Mouse (Mus musculus) lung, embryonic 15.5 days (tissue): ENCODE measurements around the gene Tspan5. TPM values are rescaled to one million over a fixed set of nuclear protein-coding genes. Genes with fewer than 3 reads are reported as not detected.

ENCODE experiments used
- ATAC-seq: fragments of 200-750 bp; cut with Nextera tagmentation; 2 replicates; pipeline ENCODE4 v1.8.0; 2017; ENCODE audit warnings: moderate number of reproducible peaks, borderline replicate concordance; ENCODE audit not compliant: low FRiP score, low TSS enrichment; ENCODE audit errors: extremely low read depth
- H3K27ac ChIP-seq: fragments of 300-500 bp; sonication (generic); 2 replicates; pipeline ENCODE4 v1.5.1; 2015; ENCODE audit warnings: moderate library complexity, mild to moderate bottlenecking, inconsistent platforms
- H3K27me3 ChIP-seq: fragments of 300-500 bp; sonication (generic); 2 replicates; pipeline ENCODE4 v1.6.1; 2015; ENCODE audit warnings: inconsistent platforms
- H3K36me3 ChIP-seq: fragments of 300-500 bp; sonication (generic); 2 replicates; pipeline ENCODE4 v1.6.1; 2015; ENCODE audit warnings: inconsistent platforms
- H3K4me1 ChIP-seq: fragments of 300-500 bp; sonication (generic); 2 replicates; pipeline ENCODE4 v1.6.1; 2015; ENCODE audit warnings: inconsistent platforms
- H3K4me2 ChIP-seq: fragments of 300-500 bp; sonication (generic); 2 replicates; pipeline ENCODE4 v1.6.1; 2015; ENCODE audit warnings: inconsistent platforms, mild to moderate bottlenecking, moderate library complexity
- H3K4me3 ChIP-seq: fragments of 300-500 bp; sonication (generic); 2 replicates; pipeline ENCODE4 v1.5.1; 2015; ENCODE audit warnings: mild to moderate bottlenecking, inconsistent platforms
- H3K9ac ChIP-seq: fragments of 300-500 bp; sonication (generic); 2 replicates; pipeline ENCODE4 v1.6.1; 2015; ENCODE audit warnings: inconsistent platforms
- H3K9me3 ChIP-seq: fragments of 300-500 bp; sonication (generic); 2 replicates; pipeline ENCODE4 v1.6.1; 2016; ENCODE audit warnings: inconsistent platforms
- WGBS: fragments of 180-500 bp; shearing (Covaris S2); methylation state at CpG from one replicate; pipeline ENCODE4 v1.1.7; 2015; 5-methylcytosine and 5-hydroxymethylcytosine counted together
- polyA plus RNA-seq: library from polyadenylated mRNA; unstranded; fragments of >200 nt; fragmentation: Nextera tagmentation; extraction: Ambion mirVana; gene quantifications from 2 replicates; pipeline ENCODE4 v1.2.1, GENCODE M21; 2015

Tspan5 gene
- polyA plus RNA-seq, 1 experiment from 2014 or later: 30.3 TPM

- Histone ChIP-seq H3K9me3 (no peaks in the 10 kb centered on the region), H3K4me3 (no peak overlapping the region), H3K36me3 (no peaks in the 10 kb centered on the region), H3K27ac (peak overlapping the region; percentile 91), H3K4me1 (peaks cover 23% of the 10 kb centered on the region), H3K9ac (no peak overlapping the region), H3K4me2 (peak overlapping the region; percentile 39; the same call in 1 of the 2 replicates), H3K27me3 (no peaks in the 10 kb centered on the region)
- 63% methylated on average over 10 of the region's 10 CpGs for WGBS
- peak; percentile 8; the same call in 1 of the 2 replicates for ATAC-seq
Measured at GRCm38 (mm10) chr3:138876418-138876817, 134.4 kb downstream of the Tspan5 start.

DNA sequence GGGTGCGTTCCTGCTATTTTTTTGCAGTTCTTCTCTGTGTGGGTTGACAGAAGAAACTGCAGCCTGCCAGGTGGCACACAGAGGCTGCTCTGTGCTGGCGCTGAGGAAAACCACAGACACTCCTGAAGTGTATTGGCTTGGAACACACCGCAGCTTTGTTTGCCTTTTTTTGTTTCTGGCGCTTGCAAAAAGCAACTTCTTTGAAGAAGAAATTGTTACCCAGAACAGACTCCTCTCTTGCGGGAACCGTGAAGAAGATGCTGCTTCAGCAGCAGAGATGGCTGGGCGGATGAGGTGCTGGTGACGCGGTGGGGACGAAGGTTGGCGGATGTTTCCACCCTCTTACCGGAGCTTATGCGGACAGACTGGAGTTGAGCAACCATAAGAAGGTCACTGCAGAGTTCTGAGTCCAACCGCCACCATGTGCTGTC lies 135.0 kb downstream of the Tspan5 start:
- Histone ChIP-seq H3K9me3 (no peaks in the 10 kb centered on the region), H3K4me2 (peak overlapping the region; percentile 39), H3K9ac (no peak overlapping the region), H3K4me3 (no peak overlapping the region), H3K4me1 (peaks cover 23% of the 10 kb centered on the region), H3K27me3 (no peaks in the 10 kb centered on the region), H3K36me3 (no peaks in the 10 kb centered on the region), H3K27ac (peak overlapping the region; percentile 91)
- 44% methylated on average over 14 of the region's 14 CpGs for WGBS
- ATAC-seq: peak; percentile 89

DNA sequence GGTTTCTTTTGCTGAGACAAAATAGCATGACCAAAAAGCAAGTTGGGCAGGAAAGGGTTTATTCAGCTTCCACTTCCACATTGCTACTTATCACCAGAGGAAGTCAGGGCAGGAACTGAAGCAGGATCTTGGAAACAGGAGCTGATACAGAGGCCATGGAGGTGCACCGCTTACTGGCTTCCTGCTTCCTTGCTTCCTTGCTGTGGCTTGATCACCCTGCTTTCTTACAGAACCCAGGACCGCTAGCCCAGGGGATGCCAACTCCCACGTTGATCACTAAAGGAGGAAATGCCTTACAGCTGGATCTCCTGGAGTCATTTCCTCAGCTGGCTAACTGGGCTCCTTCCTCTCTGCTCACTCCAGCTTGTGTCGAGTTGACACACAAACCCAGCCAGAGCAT lies 135.7 kb downstream of the Tspan5 start:
- no peak overlapping the region for H3K4me3 ChIP-seq
- no peak overlapping the region for H3K4me2 ChIP-seq
- H3K36me3 ChIP-seq: no peaks in the 10 kb centered on the region
- H3K27me3 ChIP-seq: no peaks in the 10 kb centered on the region
- H3K27ac ChIP-seq: peak overlapping the region; percentile 91
- no peak overlapping the region for H3K9ac ChIP-seq
- H3K4me1 ChIP-seq: peaks cover 23% of the 10 kb centered on the region
- 52% methylated on average over 4 of the region's 4 CpGs for WGBS
- no peak for ATAC-seq
- no peaks in the 10 kb centered on the region for H3K9me3 ChIP-seq

DNA sequence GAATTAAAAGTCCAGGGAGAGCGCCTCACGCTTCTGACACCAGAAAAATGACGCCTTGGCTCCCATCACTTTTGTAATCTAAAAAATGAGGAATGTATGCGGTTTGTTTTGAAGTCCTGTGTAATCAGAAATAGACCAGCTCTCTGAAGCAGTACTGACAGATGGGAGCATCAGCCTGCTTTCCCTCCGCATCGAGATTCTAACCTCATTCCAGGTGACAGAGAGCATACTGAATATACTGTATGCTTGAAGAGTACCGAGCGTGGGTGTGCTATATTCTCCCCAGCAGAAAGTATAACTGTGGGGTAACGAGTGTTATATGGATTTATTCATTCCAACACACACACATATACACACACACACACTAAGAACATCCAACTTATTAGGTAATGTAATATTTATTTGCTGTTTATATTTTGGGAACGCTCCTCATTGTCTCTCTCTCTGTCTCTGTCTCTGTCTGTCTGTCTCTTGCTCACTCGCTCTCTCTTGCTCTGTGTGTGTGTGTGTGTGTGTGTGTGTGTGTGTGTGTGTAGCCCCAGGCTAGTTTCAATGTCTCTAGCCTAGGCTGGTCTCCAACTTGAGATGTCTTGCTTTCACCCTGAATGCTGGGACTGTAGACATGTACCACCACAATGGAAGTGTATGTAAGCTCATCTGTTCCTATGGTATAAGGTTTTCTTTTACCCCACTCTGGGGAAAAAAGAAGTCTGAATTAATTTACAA lies 139.2 kb downstream of the Tspan5 start:
- 68% methylated on average over 11 of the region's 11 CpGs for WGBS
- no peak overlapping the region for H3K4me3 ChIP-seq
- H3K9me3 ChIP-seq: no peaks in the 10 kb centered on the region
- no peak for ATAC-seq
- H3K36me3 ChIP-seq: no peaks in the 10 kb centered on the region
- H3K27me3 ChIP-seq: no peaks in the 10 kb centered on the region
- no peak overlapping the region for H3K4me2 ChIP-seq
- H3K4me1 ChIP-seq: peaks cover 17% of the 10 kb centered on the region
- no peak overlapping the region for H3K27ac ChIP-seq
- no peak overlapping the region for H3K9ac ChIP-seq

- Histone ChIP-seq H3K9me3 (no peaks in the 10 kb centered on the region), H3K27me3 (no peaks in the 10 kb centered on the region), H3K4me3 (no peak overlapping the region), H3K4me1 (peaks cover 10% of the 10 kb centered on the region), H3K9ac (no peak overlapping the region), H3K36me3 (no peaks in the 10 kb centered on the region), H3K27ac (no peak overlapping the region), H3K4me2 (no peak overlapping the region)
- 57% methylated on average over 6 of the region's 6 CpGs for WGBS
- ATAC-seq: no peak
Measured at GRCm38 (mm10) chr3:138881725-138882347, 139.8 kb downstream of the Tspan5 start.

DNA sequence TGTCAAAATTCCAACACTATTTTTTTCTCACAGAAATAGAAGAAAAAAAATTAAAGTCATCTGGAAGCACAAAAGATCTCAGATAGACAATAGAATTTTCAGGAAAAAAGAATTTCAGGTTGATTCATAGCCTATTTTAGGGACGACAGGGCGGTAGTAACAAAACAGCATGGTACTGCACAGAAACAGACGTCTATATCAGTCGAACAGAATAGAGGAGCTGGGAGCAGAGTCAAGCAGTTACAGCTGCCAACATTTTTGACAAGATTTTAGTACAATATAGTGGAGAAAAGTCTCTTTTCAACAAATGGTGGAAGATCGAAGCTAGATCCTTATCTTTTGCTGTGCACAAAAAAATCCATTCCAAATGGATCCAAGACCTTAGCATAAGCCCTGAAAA lies 144.1 kb downstream of the Tspan5 start:
- Histone ChIP-seq H3K4me2 (no peak overlapping the region), H3K36me3 (no peaks in the 10 kb centered on the region), H3K4me1 (peaks cover 10% of the 10 kb centered on the region; the same call in 1 of the 2 replicates), H3K4me3 (no peak overlapping the region), H3K9ac (no peak overlapping the region), H3K9me3 (no peaks in the 10 kb centered on the region), H3K27me3 (no peaks in the 10 kb centered on the region), H3K27ac (no peak overlapping the region)
- ATAC-seq: no peak
- 81% methylated on average over 5 of the region's 5 CpGs for WGBS

DNA sequence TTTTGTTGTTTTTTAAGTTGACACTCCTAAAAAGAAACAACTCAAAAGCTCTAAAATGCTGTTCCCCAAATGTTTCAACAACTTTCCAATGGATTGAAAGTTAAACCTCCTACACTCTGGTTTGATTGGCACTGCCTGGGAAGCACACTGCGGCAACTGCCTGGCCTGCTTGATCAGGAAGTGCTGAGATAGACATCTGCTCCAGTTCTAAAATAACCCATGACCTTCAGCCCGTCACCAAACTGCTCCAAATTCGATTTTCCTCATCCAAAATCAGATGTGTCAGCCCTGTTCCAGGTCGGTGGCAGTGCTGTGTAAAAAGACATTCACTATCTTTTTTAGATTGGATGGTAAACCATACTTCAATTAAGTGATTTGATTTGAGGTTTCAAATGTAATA lies 147.2 kb downstream of the Tspan5 start:
- no peak for ATAC-seq
- no peak overlapping the region for H3K4me3 ChIP-seq
- H3K4me2 ChIP-seq: no peak overlapping the region
- 54% methylated on average over 4 of the region's 4 CpGs for WGBS
- H3K9ac ChIP-seq: no peak overlapping the region
- H3K9me3 ChIP-seq: no peaks in the 10 kb centered on the region
- H3K27me3 ChIP-seq: no peaks in the 10 kb centered on the region
- no peaks in the 10 kb centered on the region for H3K36me3 ChIP-seq
- no peak overlapping the region for H3K27ac ChIP-seq
- peaks cover 17% of the 10 kb centered on the region; the same call in 1 of the 2 replicates for H3K4me1 ChIP-seq

DNA sequence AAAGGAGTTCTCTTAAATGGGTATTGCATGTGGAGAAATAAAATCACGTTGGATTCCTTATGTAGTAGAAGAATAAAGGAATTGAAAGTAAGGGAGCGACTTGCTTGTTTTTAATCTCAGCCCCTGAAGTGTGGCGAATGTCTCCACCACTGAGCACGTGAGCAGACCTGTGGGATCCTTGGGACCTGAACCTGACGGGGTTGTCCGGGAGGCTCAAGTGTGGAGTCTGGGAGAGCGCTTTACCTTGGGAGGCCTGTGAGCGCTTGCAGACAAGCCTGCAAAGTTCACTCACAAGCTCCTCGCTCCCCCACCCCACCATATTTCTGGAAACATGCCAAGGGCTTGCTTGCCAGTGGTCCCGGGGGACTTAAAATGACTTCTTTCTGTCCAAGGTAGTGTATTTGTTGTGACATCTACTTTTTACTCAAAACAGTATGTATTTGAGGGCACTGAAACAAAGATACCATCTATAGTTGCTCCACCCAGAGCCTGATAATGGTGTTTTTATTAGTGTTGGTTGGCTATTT lies 147.8 kb downstream of the Tspan5 start:
- Histone ChIP-seq H3K4me1 (peaks cover 17% of the 10 kb centered on the region; the same call in 1 of the 2 replicates), H3K27ac (no peak overlapping the region), H3K27me3 (no peaks in the 10 kb centered on the region), H3K36me3 (no peaks in the 10 kb centered on the region), H3K4me2 (no peak overlapping the region), H3K9me3 (no peaks in the 10 kb centered on the region), H3K9ac (no peak overlapping the region), H3K4me3 (no peak overlapping the region)
- WGBS: 42% methylated on average over 10 of the region's 10 CpGs
- no peak for ATAC-seq

GRCm38 (mm10) chr3:138893520-138893919 lies 151.5 kb downstream of the Tspan5 start:
- H3K4me2 ChIP-seq: no peak overlapping the region
- H3K27ac ChIP-seq: no peak overlapping the region
- no peak for ATAC-seq
- H3K27me3 ChIP-seq: no peaks in the 10 kb centered on the region
- H3K4me3 ChIP-seq: no peak overlapping the region
- H3K36me3 ChIP-seq: no peaks in the 10 kb centered on the region
- H3K4me1 ChIP-seq: peaks cover 17% of the 10 kb centered on the region; the same call in 1 of the 2 replicates
- no peaks in the 10 kb centered on the region for H3K9me3 ChIP-seq
- WGBS: 32% methylated on average over 5 of the region's 5 CpGs
- no peak overlapping the region for H3K9ac ChIP-seq

- 83% methylated on average over 11 of the region's 11 CpGs for WGBS
- H3K27ac ChIP-seq: no peak overlapping the region
- no peak overlapping the region for H3K4me2 ChIP-seq
- H3K4me1 ChIP-seq: 0 out of 2 replicates have a peak, but pooled peaks cover 7% of the 10 kb centered on the region
- ATAC-seq: no peak
- H3K27me3 ChIP-seq: no peaks in the 10 kb centered on the region
- no peak overlapping the region for H3K4me3 ChIP-seq
- no peak overlapping the region for H3K9ac ChIP-seq
- no peaks in the 10 kb centered on the region for H3K36me3 ChIP-seq
- H3K9me3 ChIP-seq: no peaks in the 10 kb centered on the region
Measured at GRCm38 (mm10) chr3:138897500-138897899, 155.5 kb downstream of the Tspan5 start.

GRCm38 (mm10) chr3:138898055-138898454 lies 156.1 kb downstream of the Tspan5 start:
- WGBS: 94% methylated on average over 8 of the region's 8 CpGs
- H3K36me3 ChIP-seq: no peaks in the 10 kb centered on the region
- no peak overlapping the region for H3K4me2 ChIP-seq
- no peak for ATAC-seq
- no peaks in the 10 kb centered on the region for H3K27me3 ChIP-seq
- H3K9ac ChIP-seq: no peak overlapping the region
- H3K4me1 ChIP-seq: 0 out of 2 replicates have a peak, but pooled peaks cover 7% of the 10 kb centered on the region
- H3K4me3 ChIP-seq: no peak overlapping the region
- H3K27ac ChIP-seq: no peak overlapping the region
- no peaks in the 10 kb centered on the region for H3K9me3 ChIP-seq

DNA sequence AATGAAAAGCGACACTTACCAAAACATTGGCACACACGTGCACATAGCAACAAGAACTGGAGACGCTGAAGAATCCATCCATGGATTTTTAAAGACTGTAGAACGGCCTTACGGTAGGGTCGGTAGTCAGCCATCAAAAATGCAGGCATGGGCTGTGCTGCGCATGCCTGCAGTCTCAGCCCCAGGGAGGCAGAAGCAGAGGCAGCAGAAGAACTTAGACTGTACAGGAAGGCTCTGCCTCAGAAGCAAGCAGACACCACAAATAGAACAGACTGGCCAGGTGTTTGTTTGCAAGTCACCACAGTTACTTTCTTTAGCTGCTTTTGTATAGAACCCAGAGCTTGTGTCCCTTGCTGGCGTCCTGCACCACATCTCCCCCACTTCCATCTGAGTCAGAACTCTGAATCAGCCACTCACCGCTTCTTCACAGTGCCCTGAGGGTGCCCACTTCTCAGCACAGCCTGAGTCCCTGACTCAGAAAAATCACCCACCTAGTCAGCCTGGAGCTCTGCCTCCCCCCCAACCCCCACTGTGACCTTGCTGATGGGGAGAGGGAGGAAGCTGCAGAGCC lies 158.7 kb downstream of the Tspan5 start:
- H3K9ac ChIP-seq: no peak overlapping the region
- ATAC-seq: no peak
- no peak overlapping the region for H3K4me2 ChIP-seq
- H3K27ac ChIP-seq: no peak overlapping the region
- WGBS: 80% methylated on average over 9 of the region's 9 CpGs
- H3K36me3 ChIP-seq: no peaks in the 10 kb centered on the region
- peaks cover 4% of the 10 kb centered on the region for H3K4me1 ChIP-seq
- no peak overlapping the region for H3K4me3 ChIP-seq
- H3K27me3 ChIP-seq: no peaks in the 10 kb centered on the region
- H3K9me3 ChIP-seq: no peaks in the 10 kb centered on the region
